Mouse (Mus musculus) adrenal gland, adult (tissue): ENCODE measurements at regions not wholly inside any gene's neighbourhood (a gene's known extent, or its start where the extent isn't known, plus 50 kb on each side); places are given as distances from the start of the nearest gene placed in this dataset.

Experiments
- DNase-seq, 2 experiments: peaks; one replicate each; pipeline ENCODE4 v3.0.0; 2022 to 2023; ENCODE audit warnings: low spot score in 1 of 2; ENCODE audit not compliant: inconsistent age in 2 of 2

- DNase-seq, result no peak
Observed at GRCm38 (mm10) chr16:76837450-76837849, 176.1 kb upstream of the Usp25 start.

- no peak for DNase-seq
Observed at GRCm38 (mm10) chr16:76830371-76830770, 183.1 kb upstream of the Usp25 start.

- no peak for DNase-seq
Observed at GRCm38 (mm10) chr16:76827674-76828441, 185.6 kb upstream of the Usp25 start.

- DNase-seq, result no peak
Observed at GRCm38 (mm10) chr16:76821261-76821660, 192.2 kb upstream of the Usp25 start.

GRCm38 (mm10) chr16:76816056-76816885, 197.2 kb upstream of the Usp25 start:
- peak; percentile 22 to 63 for DNase-seq

GRCm38 (mm10) chr16:76803725-76804124, 209.8 kb upstream of the Usp25 start:
- DNase-seq, result peak; percentile 47 to 82

- peak; percentile 73 to 93 for DNase-seq
Observed at GRCm38 (mm10) chr16:76786405-76787155, 226.9 kb upstream of the Usp25 start.

GRCm38 (mm10) chr16:76782656-76783055, 230.8 kb upstream of the Usp25 start:
- DNase-seq, result peak in 1 of 2 experiments; percentile 46

GRCm38 (mm10) chr16:76775790-76776189, 237.7 kb upstream of the Usp25 start:
- no peak for DNase-seq

GRCm38 (mm10) chr16:76774032-76774431, 239.5 kb upstream of the Usp25 start:
- no peak for DNase-seq

GRCm38 (mm10) chr16:76773466-76773865, 240.0 kb upstream of the Usp25 start:
- no peak for DNase-seq

- DNase-seq, result peak; percentile 71 to 86
Observed at GRCm38 (mm10) chr16:76768607-76769006, 244.9 kb upstream of the Usp25 start.

- DNase-seq, result peak; percentile 69 to 84
Observed at GRCm38 (mm10) chr16:76766636-76767035, 246.9 kb upstream of the Usp25 start.

- DNase-seq, result peak; percentile 11 to 72
Observed at GRCm38 (mm10) chr16:76765536-76765935, 248.0 kb upstream of the Usp25 start.

GRCm38 (mm10) chr16:76764994-76765393, 248.5 kb upstream of the Usp25 start:
- DNase-seq, result peak in 1 of 2 experiments; percentile 15

GRCm38 (mm10) chr16:76762619-76763283, 250.8 kb upstream of the Usp25 start:
- peak; percentile 83 to 94 for DNase-seq

- no peak for DNase-seq
Observed at GRCm38 (mm10) chr16:76761848-76762247, 251.7 kb upstream of the Usp25 start.

- no peak for DNase-seq
Observed at GRCm38 (mm10) chr16:76761004-76761403, 252.5 kb upstream of the Usp25 start.

- DNase-seq, result no peak
Observed at GRCm38 (mm10) chr16:76754871-76755270, 258.6 kb upstream of the Usp25 start.

GRCm38 (mm10) chr16:76746385-76746784, 267.1 kb upstream of the Usp25 start:
- no peak for DNase-seq

- DNase-seq, result no peak
Observed at GRCm38 (mm10) chr16:76741141-76741540, 272.4 kb upstream of the Usp25 start.
